Mouse (Mus musculus) neutrophil, adult 65 days (primary cell): ENCODE measurements around the gene Ankrd34a. TPM values are rescaled to one million over a fixed set of nuclear protein-coding genes. Genes with fewer than 3 reads are reported as not detected.

ENCODE experiments used
- total RNA-seq: library from RNA; stranded (reverse); gene quantifications from 2 replicates; pipeline ENCODE4 v1.2.4, GENCODE M21; 2023

Ankrd34a gene
- not detected in 2 replicates for total RNA-seq

GRCm38 (mm10) chr3:96596228-96596707, at the start of gene Ankrd34a:
TSS of gene Ankrd34a (plus strand) at chr3:96596636.

GRCm38 (mm10) chr3:96557694-96558093, 38.7 kb upstream of the Ankrd34a start, which contains the start of gene Txnip:
TSS of gene Txnip (plus strand) at chr3:96557957.

GRCm38 (mm10) chr3:96576690-96577541, 19.5 kb upstream of the Ankrd34a start, which contains the start of gene Gm16253:
TSS of gene Gm16253 (plus strand) at chr3:96576984.

GRCm38 (mm10) chr3:96593790-96594560, 2.5 kb upstream of the Ankrd34a start, which contains the start of gene Polr3gl:
TSS of gene Polr3gl (minus strand) at chr3:96594181.

GRCm38 (mm10) chr3:96600639-96601250, 4.3 kb downstream of the Ankrd34a start, which contains the start of gene Lix1l:
TSS of gene Lix1l (plus strand) at chr3:96601149.

GRCm38 (mm10) chr3:96629729-96630600, 33.5 kb downstream of the Ankrd34a start, which contains the start of gene Rbm8a:
TSS of gene Rbm8a (plus strand) at chr3:96629933.

GRCm38 (mm10) chr3:96634928-96635879, 38.8 kb downstream of the Ankrd34a start, which contains the start of the genes Pex11b and Gm42957:
TSS of gene Pex11b (plus strand) at chr3:96635376.
TSS of gene Gm42957 (plus strand) at chr3:96635474.

GRCm38 (mm10) chr3:96645018-96645649, 48.7 kb downstream of the Ankrd34a start, which contains the start of gene Itga10:
TSS of gene Itga10 (plus strand) at chr3:96645584.

Other genes starting within 250 kb of the Ankrd34a start
- gene BC107364, start 144.3 kb upstream of the Ankrd34a start, total RNA-seq = not detected in 2 replicates
- not detected in 2 replicates for gene Hfe2, start 71.5 kb upstream of the Ankrd34a start, total RNA-seq
- 874 and 982 TPM in 2 replicates for gene Txnip, start 38.7 kb upstream of the Ankrd34a start, total RNA-seq
- 0.82 TPM in 1 of 2 replicates, not detected in the other for gene Gm16253, start 19.7 kb upstream of the Ankrd34a start, total RNA-seq
- 13.5 and 16.6 TPM in 2 replicates for gene Polr3gl, start 2.5 kb upstream of the Ankrd34a start, total RNA-seq
- gene Lix1l, start 4.5 kb downstream of the Ankrd34a start, total RNA-seq = 0.41 and 0.68 TPM in 2 replicates
- 52.4 and 66.7 TPM in 2 replicates for gene Rbm8a, start 33.3 kb downstream of the Ankrd34a start, total RNA-seq
- 9.8 and 10.4 TPM in 2 replicates for gene Pex11b, start 38.7 kb downstream of the Ankrd34a start, total RNA-seq
- gene Gm42957, start 38.8 kb downstream of the Ankrd34a start, total RNA-seq = not detected in 2 replicates
- 0.47 and 0.84 TPM in 2 replicates for gene Itga10, start 48.9 kb downstream of the Ankrd34a start, total RNA-seq
- not detected in 2 replicates for gene Ankrd35, start 73.5 kb downstream of the Ankrd34a start, total RNA-seq
- gene Pias3, start 99.7 kb downstream of the Ankrd34a start, total RNA-seq = 35.0 and 35.4 TPM in 2 replicates
- 0.88 and 1.3 TPM in 2 replicates for gene Nudt17, start 111.9 kb downstream of the Ankrd34a start, total RNA-seq
- 33.7 and 44.1 TPM in 2 replicates for gene Polr3c, start 131.0 kb downstream of the Ankrd34a start, total RNA-seq
- gene Rnf115, start 131.0 kb downstream of the Ankrd34a start, total RNA-seq = 62.1 and 69.5 TPM in 2 replicates
- not detected in 2 replicates for gene Pdzk1, start 232.6 kb downstream of the Ankrd34a start, total RNA-seq
- gene Cd160, start 232.7 kb downstream of the Ankrd34a start, total RNA-seq = not detected in 2 replicates